Mouse (Mus musculus): ENCODE measurements around the gene Zfp592. TPM values are rescaled to one million over a fixed set of nuclear protein-coding genes. Genes with fewer than 3 reads are reported as not detected.

Gene Zfp592
- polyA plus RNA-seq, 1 experiment from 2014 or later: 15.3 TPM

GRCm38 (mm10) chr7:81057471-81057870 lies 64.0 kb downstream of the Zfp592 start, which contains the start of gene Alpk3:
Alpk3 (plus strand) TSS chr7:81057600.
- ATAC-seq (ENCODE audit: insufficient number of reproducible peaks, low FRiP score, low TSS enrichment, low read depth): 0 out of 2 replicates have a peak, but pooled peaks have one; percentile 13
- no peaks in the 10 kb centered on the region for H3K4me1 ChIP-seq (ENCODE audit: control insufficient read depth, insufficient read depth, low read length)
- no peaks in the 10 kb centered on the region for H3K36me3 ChIP-seq (ENCODE audit: control insufficient read depth, insufficient read depth, low read length)
- H3K27me3 ChIP-seq (ENCODE audit: control insufficient read depth, insufficient read depth, low read length): no peaks in the 10 kb centered on the region
- peak; percentile 29 for DNase-seq (ENCODE audit: low spot score)
- peak within 1 kb of the TSS; percentile 13; the same call in 1 of the 2 replicates for H3K4me2 ChIP-seq (ENCODE audit: low read depth, severe bottlenecking)
- H3K4me3 ChIP-seq (ENCODE audit: low read depth, low read length): no peak within 1 kb of the TSS
- H3K27ac ChIP-seq (replicated peaks; ENCODE audit: low read depth, low read length): no peak within 1 kb of the TSS
- no peaks in the 10 kb centered on the region for H3K9me3 ChIP-seq (ENCODE audit: control insufficient read depth, low read length)
- 0 out of 2 replicates have a peak within 1 kb of the TSS, but pooled peaks have one; percentile 30 for H3K9ac ChIP-seq (ENCODE audit: low read length)
- 16% methylated on average over 27 of the region's 27 CpGs for WGBS

GRCm38 (mm10) chr7:81057901-81058711 lies 64.6 kb downstream of the Zfp592 start:
- Histone ChIP-seq H3K27ac (replicated peaks; ENCODE audit: low read depth, low read length) (no peak overlapping the region), H3K9ac (ENCODE audit: low read length) (no peak overlapping the region), H3K4me1 (ENCODE audit: control insufficient read depth, insufficient read depth, low read length) (no peaks in the 10 kb centered on the region), H3K4me2 (ENCODE audit: low read depth, severe bottlenecking) (no peak overlapping the region), H3K9me3 (ENCODE audit: control insufficient read depth, low read length) (no peaks in the 10 kb centered on the region), H3K36me3 (ENCODE audit: control insufficient read depth, insufficient read depth, low read length) (no peaks in the 10 kb centered on the region), H3K4me3 (ENCODE audit: low read depth, low read length) (no peak overlapping the region), H3K27me3 (ENCODE audit: control insufficient read depth, insufficient read depth, low read length) (no peaks in the 10 kb centered on the region)
- no peak for DNase-seq (ENCODE audit: low spot score)
- WGBS: 48% methylated on average over 6 of the region's 6 CpGs
- ATAC-seq (ENCODE audit: insufficient number of reproducible peaks, low FRiP score, low TSS enrichment, low read depth): 0 out of 2 replicates have a peak, but pooled peaks have one; percentile 17

- no peak overlapping the region for H3K9ac ChIP-seq (ENCODE audit: low read length)
- no peaks in the 10 kb centered on the region for H3K4me1 ChIP-seq (ENCODE audit: control insufficient read depth, insufficient read depth, low read length)
- DNase-seq (ENCODE audit: low spot score) (no peak), ATAC-seq (ENCODE audit: insufficient number of reproducible peaks, low FRiP score, low TSS enrichment, low read depth) (no peak)
- H3K4me2 ChIP-seq (ENCODE audit: low read depth, severe bottlenecking): no peak overlapping the region
- H3K9me3 ChIP-seq (ENCODE audit: control insufficient read depth, low read length): no peaks in the 10 kb centered on the region
- no peak overlapping the region for H3K4me3 ChIP-seq (ENCODE audit: low read depth, low read length)
- WGBS: 36% methylated on average over 9 of the region's 9 CpGs
- no peaks in the 10 kb centered on the region for H3K27me3 ChIP-seq (ENCODE audit: control insufficient read depth, insufficient read depth, low read length)
- H3K27ac ChIP-seq (replicated peaks; ENCODE audit: low read depth, low read length): no peak overlapping the region
- H3K36me3 ChIP-seq (ENCODE audit: control insufficient read depth, insufficient read depth, low read length): no peaks in the 10 kb centered on the region
These were observed 65.3 kb downstream of the Zfp592 start for GRCm38 (mm10) chr7:81058712-81059154.

GRCm38 (mm10) chr7:81059388-81059787 lies 65.9 kb downstream of the Zfp592 start:
- Histone ChIP-seq H3K27me3 (ENCODE audit: control insufficient read depth, insufficient read depth, low read length) (no peaks in the 10 kb centered on the region), H3K36me3 (ENCODE audit: control insufficient read depth, insufficient read depth, low read length) (no peaks in the 10 kb centered on the region), H3K4me3 (ENCODE audit: low read depth, low read length) (no peak overlapping the region), H3K9ac (ENCODE audit: low read length) (no peak overlapping the region), H3K9me3 (ENCODE audit: control insufficient read depth, low read length) (no peaks in the 10 kb centered on the region), H3K27ac (replicated peaks; ENCODE audit: low read depth, low read length) (no peak overlapping the region), H3K4me1 (ENCODE audit: control insufficient read depth, insufficient read depth, low read length) (no peaks in the 10 kb centered on the region), H3K4me2 (ENCODE audit: low read depth, severe bottlenecking) (no peak overlapping the region)
- ATAC-seq (ENCODE audit: insufficient number of reproducible peaks, low FRiP score, low TSS enrichment, low read depth): no peak
- 60% methylated on average over 5 of the region's 5 CpGs for WGBS
- DNase-seq (ENCODE audit: low spot score): no peak

GRCm38 (mm10) chr7:81060908-81061307 lies 67.4 kb downstream of the Zfp592 start:
- Histone ChIP-seq H3K27ac (replicated peaks; ENCODE audit: low read depth, low read length) (no peak overlapping the region), H3K4me2 (ENCODE audit: low read depth, severe bottlenecking) (no peak overlapping the region), H3K4me1 (ENCODE audit: control insufficient read depth, insufficient read depth, low read length) (no peaks in the 10 kb centered on the region), H3K27me3 (ENCODE audit: control insufficient read depth, insufficient read depth, low read length) (no peaks in the 10 kb centered on the region), H3K9me3 (ENCODE audit: control insufficient read depth, low read length) (no peaks in the 10 kb centered on the region), H3K9ac (ENCODE audit: low read length) (no peak overlapping the region), H3K4me3 (ENCODE audit: low read depth, low read length) (no peak overlapping the region), H3K36me3 (ENCODE audit: control insufficient read depth, insufficient read depth, low read length) (no peaks in the 10 kb centered on the region)
- no peak for DNase-seq (ENCODE audit: low spot score)
- ATAC-seq (ENCODE audit: insufficient number of reproducible peaks, low FRiP score, low TSS enrichment, low read depth): no peak
- WGBS: 72% methylated on average over 2 of the region's 2 CpGs

GRCm38 (mm10) chr7:81061936-81062335 lies 68.5 kb downstream of the Zfp592 start:
- ATAC-seq (ENCODE audit: insufficient number of reproducible peaks, low FRiP score, low TSS enrichment, low read depth): no peak
- no peaks in the 10 kb centered on the region for H3K27me3 ChIP-seq (ENCODE audit: control insufficient read depth, insufficient read depth, low read length)
- H3K27ac ChIP-seq (replicated peaks; ENCODE audit: low read depth, low read length): no peak overlapping the region
- no peak overlapping the region for H3K9ac ChIP-seq (ENCODE audit: low read length)
- H3K4me1 ChIP-seq (ENCODE audit: control insufficient read depth, insufficient read depth, low read length): no peaks in the 10 kb centered on the region
- no peaks in the 10 kb centered on the region for H3K36me3 ChIP-seq (ENCODE audit: control insufficient read depth, insufficient read depth, low read length)
- no peak overlapping the region for H3K4me2 ChIP-seq (ENCODE audit: low read depth, severe bottlenecking)
- no peak overlapping the region for H3K4me3 ChIP-seq (ENCODE audit: low read depth, low read length)
- H3K9me3 ChIP-seq (ENCODE audit: control insufficient read depth, low read length): no peaks in the 10 kb centered on the region
- no peak for DNase-seq (ENCODE audit: low spot score)
- 90% methylated on average over 11 of the region's 11 CpGs for WGBS

GRCm38 (mm10) chr7:81063332-81063731 lies 69.9 kb downstream of the Zfp592 start:
- no peaks in the 10 kb centered on the region for H3K27me3 ChIP-seq (ENCODE audit: control insufficient read depth, insufficient read depth, low read length)
- no peaks in the 10 kb centered on the region for H3K9me3 ChIP-seq (ENCODE audit: control insufficient read depth, low read length)
- 67% methylated on average over 9 of the region's 9 CpGs for WGBS
- H3K4me2 ChIP-seq (ENCODE audit: low read depth, severe bottlenecking): no peak overlapping the region
- H3K27ac ChIP-seq (replicated peaks; ENCODE audit: low read depth, low read length): no peak overlapping the region
- H3K36me3 ChIP-seq (ENCODE audit: control insufficient read depth, insufficient read depth, low read length): no peaks in the 10 kb centered on the region
- no peak overlapping the region for H3K4me3 ChIP-seq (ENCODE audit: low read depth, low read length)
- ATAC-seq (ENCODE audit: insufficient number of reproducible peaks, low FRiP score, low TSS enrichment, low read depth) (no peak), DNase-seq (ENCODE audit: low spot score) (no peak)
- no peaks in the 10 kb centered on the region for H3K4me1 ChIP-seq (ENCODE audit: control insufficient read depth, insufficient read depth, low read length)
- H3K9ac ChIP-seq (ENCODE audit: low read length): no peak overlapping the region

GRCm38 (mm10) chr7:81066714-81067113 lies 73.2 kb downstream of the Zfp592 start:
- H3K4me2 ChIP-seq (ENCODE audit: low read depth, severe bottlenecking): no peak overlapping the region
- no peaks in the 10 kb centered on the region for H3K36me3 ChIP-seq (ENCODE audit: control insufficient read depth, insufficient read depth, low read length)
- WGBS: 36% methylated on average over 6 of the region's 6 CpGs

More at GRCm38 (mm10) chr7:81066714-81067113, 73.2 kb downstream of the Zfp592 start:
- no peak for DNase-seq (ENCODE audit: low spot score)
- no peaks in the 10 kb centered on the region for H3K27me3 ChIP-seq (ENCODE audit: control insufficient read depth, insufficient read depth, low read length)
- no peaks in the 10 kb centered on the region for H3K9me3 ChIP-seq (ENCODE audit: control insufficient read depth, low read length)
- no peak for ATAC-seq (ENCODE audit: insufficient number of reproducible peaks, low FRiP score, low TSS enrichment, low read depth)
- H3K9ac ChIP-seq (ENCODE audit: low read length): no peak overlapping the region
- no peak overlapping the region for H3K27ac ChIP-seq (replicated peaks; ENCODE audit: low read depth, low read length)
- H3K4me1 ChIP-seq (ENCODE audit: control insufficient read depth, insufficient read depth, low read length): no peaks in the 10 kb centered on the region
- no peak overlapping the region for H3K4me3 ChIP-seq (ENCODE audit: low read depth, low read length)
